Mouse (Mus musculus): ENCODE results near the gene Ctnna2.

Gene Ctnna2

GRCm38 (mm10) chr6:77253480-77253879 lies 726.0 kb downstream of the Ctnna2 start:
- no peak for DNase-seq

GRCm38 (mm10) chr6:77243541-77244231 lies 735.8 kb downstream of the Ctnna2 start:
- no peak for DNase-seq

- DNase-seq: no peak
Observed at GRCm38 (mm10) chr6:77242601-77243406, 736.7 kb downstream of the Ctnna2 start, which contains the start of gene Lrrtm1. Lrrtm1 (plus strand) TSS chr6:77242689.

- DNase-seq: no peak
Observed at GRCm38 (mm10) chr6:77240426-77240825, 739.1 kb downstream of the Ctnna2 start.

GRCm38 (mm10) chr6:77222849-77223638 lies 756.5 kb downstream of the Ctnna2 start:
- DNase-seq: no peak

- DNase-seq: no peak
Observed at GRCm38 (mm10) chr6:77220776-77221175, 758.7 kb downstream of the Ctnna2 start.

- no peak for DNase-seq
Observed at GRCm38 (mm10) chr6:77218875-77219274, 760.6 kb downstream of the Ctnna2 start.

GRCm38 (mm10) chr6:77215322-77215721 lies 764.2 kb downstream of the Ctnna2 start:
- no peak for DNase-seq

- no peak for DNase-seq
Observed at GRCm38 (mm10) chr6:77213757-77214409, 765.6 kb downstream of the Ctnna2 start.

GRCm38 (mm10) chr6:77209929-77210328 lies 769.6 kb downstream of the Ctnna2 start:
- DNase-seq: no peak

GRCm38 (mm10) chr6:77209183-77209582 lies 770.3 kb downstream of the Ctnna2 start:
- DNase-seq: no peak

- no peak for DNase-seq
Observed at GRCm38 (mm10) chr6:77199375-77199774, 780.1 kb downstream of the Ctnna2 start.

- DNase-seq: no peak
Observed at GRCm38 (mm10) chr6:77196650-77197049, 782.8 kb downstream of the Ctnna2 start.

GRCm38 (mm10) chr6:77191635-77192034 lies 787.9 kb downstream of the Ctnna2 start:
- DNase-seq: no peak

- no peak for DNase-seq
Observed at GRCm38 (mm10) chr6:77188628-77189027, 790.9 kb downstream of the Ctnna2 start.

- no peak for DNase-seq
Observed at GRCm38 (mm10) chr6:77185751-77186150, 793.7 kb downstream of the Ctnna2 start.

- no peak for DNase-seq
Observed at GRCm38 (mm10) chr6:77184896-77185295, 794.6 kb downstream of the Ctnna2 start.

GRCm38 (mm10) chr6:77175764-77176163 lies 803.7 kb downstream of the Ctnna2 start:
- DNase-seq: no peak

GRCm38 (mm10) chr6:77157028-77157427 lies 822.5 kb downstream of the Ctnna2 start:
- no peak for DNase-seq

GRCm38 (mm10) chr6:77139306-77139920 lies 840.1 kb downstream of the Ctnna2 start:
- DNase-seq: no peak

GRCm38 (mm10) chr6:77120926-77121325 lies 858.6 kb downstream of the Ctnna2 start:
- no peak for DNase-seq

GRCm38 (mm10) chr6:77120510-77120909 lies 859.0 kb downstream of the Ctnna2 start:
- no peak for DNase-seq

Measured in spleen, adult 18-20 months (tissue).